Mouse (Mus musculus): ENCODE data around the gene Trmt1l.
A peak's percentile ranks its signal among the peaks of the same experiment; 100 is the strongest.

Trmt1l gene

DNA sequence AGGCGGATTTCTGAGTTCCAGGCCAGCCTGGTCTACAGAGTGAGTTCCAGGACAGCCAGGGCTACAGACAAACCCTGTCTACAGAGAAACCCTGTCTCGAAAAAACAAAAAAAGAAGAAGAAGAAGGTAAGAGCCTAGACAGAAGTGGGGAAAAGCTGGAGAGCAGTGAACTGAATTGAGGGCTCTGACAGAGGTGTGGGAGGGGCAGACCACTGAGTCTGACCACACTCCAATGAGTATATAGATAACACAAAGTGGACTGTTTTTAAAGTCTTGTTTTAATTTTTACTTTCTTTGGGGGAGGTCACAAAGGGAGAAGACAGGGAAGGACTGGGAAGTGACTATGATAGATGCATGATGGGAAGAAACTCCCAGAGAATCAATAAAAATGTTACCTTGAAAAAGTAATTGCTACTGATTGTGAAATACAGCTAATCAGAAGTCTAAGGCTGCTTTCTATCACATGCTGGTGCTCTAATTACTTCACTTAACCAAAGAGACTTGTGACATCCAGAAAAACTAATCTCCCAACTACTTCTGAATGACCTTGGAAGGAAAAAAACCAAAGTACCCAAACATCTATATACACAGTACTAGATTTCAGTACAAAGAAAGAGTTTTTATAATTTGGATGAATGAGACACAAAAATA, 67.4 kb downstream of the Trmt1l start:
- no peak for DNase-seq (ENCODE audit: low spot score)

DNA sequence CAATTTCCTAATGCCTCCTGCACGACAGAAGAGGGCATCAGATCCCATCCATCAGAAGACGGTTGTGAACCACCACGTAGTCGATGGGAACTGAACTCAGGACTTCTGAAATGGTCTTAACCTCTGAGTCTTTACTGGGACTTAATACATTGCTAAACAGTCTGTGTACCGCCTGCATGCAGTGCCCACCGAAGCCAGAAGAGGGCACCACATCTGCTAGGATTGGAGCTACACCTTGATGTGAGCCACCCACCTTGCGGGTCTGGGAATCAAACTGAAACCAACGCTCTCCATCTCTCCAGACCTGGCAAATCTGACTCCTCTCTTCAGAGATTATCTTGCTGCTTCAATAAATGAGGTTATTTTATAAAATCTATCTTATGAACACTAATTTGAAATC, 68.7 kb downstream of the Trmt1l start:
- peak; percentile 20 for DNase-seq (ENCODE audit: low spot score)

DNA sequence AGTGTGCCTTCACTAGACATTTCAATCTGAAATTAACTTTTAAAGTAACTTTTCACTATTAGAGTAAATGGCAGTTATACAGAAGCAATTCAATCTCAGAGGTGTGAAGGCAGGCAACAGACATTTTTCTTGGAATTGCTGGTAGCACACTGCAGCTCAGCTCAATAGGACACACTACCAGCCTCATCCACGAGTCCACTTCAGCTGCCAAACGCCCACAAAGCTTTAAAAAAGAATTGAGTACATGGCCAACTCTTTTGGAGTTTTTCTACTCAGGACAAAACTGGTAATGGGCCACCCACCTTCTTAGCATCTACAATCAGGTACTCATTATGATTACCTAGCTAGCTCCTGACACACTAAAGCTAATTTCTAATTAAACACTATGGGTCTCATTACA, 69.6 kb downstream of the Trmt1l start:
- DNase-seq (ENCODE audit: low spot score): no peak

GRCm38 (mm10) chr1:151498381-151498780, 70.0 kb downstream of the Trmt1l start:
- no peak for DNase-seq (ENCODE audit: low spot score)

DNA sequence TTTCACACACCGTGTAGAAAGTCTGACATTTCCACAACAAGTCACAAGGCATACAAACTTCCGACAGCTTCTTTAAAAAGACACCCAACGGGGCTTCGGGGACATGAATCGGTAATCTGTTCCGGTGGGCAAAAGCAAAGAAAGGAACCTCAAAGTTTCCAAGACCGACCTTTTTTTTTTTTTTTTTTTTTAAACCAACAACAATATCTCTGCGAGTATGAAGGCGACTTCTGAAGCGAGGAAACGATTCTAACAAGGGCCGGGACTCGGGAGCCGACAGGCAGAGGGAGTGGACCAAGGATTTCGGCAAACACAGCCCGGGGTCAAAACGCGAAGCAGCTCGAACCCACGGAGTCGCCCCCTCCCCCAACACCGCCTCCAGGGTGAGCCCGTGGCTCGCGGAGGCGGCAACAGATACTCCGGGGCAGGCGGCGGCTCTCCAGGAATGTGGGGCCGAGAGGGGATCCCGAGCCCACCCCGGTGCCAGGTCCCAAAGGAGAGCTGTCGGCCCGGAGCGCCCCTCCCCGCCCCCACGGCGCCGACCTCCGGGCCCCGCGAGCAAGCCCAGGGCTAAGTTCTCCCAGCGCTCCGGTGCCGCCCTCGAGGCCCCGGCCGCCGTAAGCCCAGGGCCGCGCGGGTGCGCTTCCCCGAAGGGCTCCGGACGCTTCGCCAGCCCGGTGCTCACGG, 71.6 kb downstream of the Trmt1l start:
- peak; percentile 13 for DNase-seq (ENCODE audit: low spot score)

DNA sequence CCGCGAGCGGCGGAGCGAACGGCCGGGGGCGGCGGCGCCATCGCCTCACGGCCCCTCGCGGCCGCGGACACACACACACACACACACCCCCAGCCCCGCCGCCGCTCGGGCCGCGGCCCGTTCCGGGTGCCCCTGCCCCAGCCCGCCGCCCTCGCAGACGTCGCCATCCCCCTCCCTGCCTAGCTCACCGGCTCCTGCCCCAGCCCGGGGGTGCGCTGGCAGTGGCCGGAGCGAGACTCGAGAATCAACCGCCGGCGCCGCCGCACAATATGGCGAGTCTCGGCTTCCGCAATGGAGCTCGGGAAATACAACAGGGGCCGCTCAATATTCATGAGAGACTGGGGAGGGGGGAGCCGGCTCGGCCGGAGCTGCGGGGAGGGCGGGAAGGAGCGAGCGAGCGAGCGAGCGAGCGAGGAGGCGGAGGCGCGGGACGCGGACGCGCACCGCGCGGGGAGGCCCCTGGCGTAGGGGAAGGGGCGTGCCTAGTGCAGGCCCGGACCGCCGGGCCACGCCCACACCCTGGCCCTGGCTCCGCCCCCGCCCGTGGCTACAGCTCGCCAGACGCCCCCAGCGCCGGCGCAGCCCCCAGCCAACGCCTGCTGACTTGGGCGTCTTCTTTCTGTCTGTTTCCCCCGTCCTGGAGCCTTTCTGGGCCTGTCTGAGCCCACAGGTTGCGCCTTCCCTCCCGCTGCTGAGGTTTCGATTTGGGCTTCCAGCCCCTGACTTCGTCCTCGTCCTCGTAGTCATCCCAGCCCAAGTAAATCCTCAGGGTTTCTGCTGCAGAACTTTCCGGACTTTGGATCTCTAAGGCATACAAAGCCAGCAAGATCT, 72.4 kb downstream of the Trmt1l start, which contains the start of gene Rnf2:
TSS of gene Rnf2 (minus strand) at position 425 of the 831 bp plus-strand sequence.
- DNase-seq (ENCODE audit: low spot score): peak; percentile 68
